Mouse (Mus musculus): ENCODE data around the gene Eml3. TPM values are rescaled to one million over a fixed set of nuclear protein-coding genes. Genes with fewer than 3 reads are reported as not detected.

Gene Eml3
- total RNA-seq, 2 experiments from 2014 or later = 11.5 to 11.7 TPM

- DNase-seq (ENCODE audit: low spot score in 2 of 2) = no peak
- no peak for TF ChIP-seq CTCF (conservative IDR thresholded peaks at IDR 0.05)
- Histone ChIP-seq H3K27ac (peak overlapping the region; percentile 85), H3K4me3 (no peak overlapping the region)
Observed at GRCm38 (mm10) chr19:8927891-8928525, 1.3 kb upstream of the Eml3 start.

GRCm38 (mm10) chr19:8928689-8929223 is 596 bp upstream of the Eml3 start:
- peak overlapping the region; percentile 85 for H3K27ac ChIP-seq
- no peak for TF ChIP-seq CTCF (conservative IDR thresholded peaks at IDR 0.05)

GRCm38 (mm10) chr19:8930117-8930516 is 765 bp downstream of the Eml3 start:
- DNase-seq (ENCODE audit: low spot score in 2 of 2) = no peak
- TF ChIP-seq CTCF (conservative IDR thresholded peaks at IDR 0.05) = no peak
- Histone ChIP-seq H3K27ac (peak overlapping the region; percentile 85), H3K4me3 (peak overlapping the region; percentile 68)

More at GRCm38 (mm10) chr19:8928689-8929223, 596 bp upstream of the Eml3 start:
- no peak for DNase-seq (ENCODE audit: low spot score in 2 of 2)
- peak overlapping the region; percentile 68 for H3K4me3 ChIP-seq

- DNase-seq (ENCODE audit: low spot score in 2 of 2) = no peak
- no peak overlapping the region for H3K27ac ChIP-seq
Observed at GRCm38 (mm10) chr19:8930771-8931170, 1.4 kb downstream of the Eml3 start.

GRCm38 (mm10) chr19:8936736-8937135 is 7.4 kb downstream of the Eml3 start:
- no peak for TF ChIP-seq CTCF (conservative IDR thresholded peaks at IDR 0.05)

More at GRCm38 (mm10) chr19:8930771-8931170, 1.4 kb downstream of the Eml3 start:
- no peak for TF ChIP-seq CTCF (conservative IDR thresholded peaks at IDR 0.05)
- H3K4me3 ChIP-seq = no peak overlapping the region

GRCm38 (mm10) chr19:8940526-8941133 is 11.3 kb downstream of the Eml3 start:
- H3K4me3 ChIP-seq = no peak overlapping the region
- no peak for DNase-seq (ENCODE audit: low spot score in 2 of 2)
- H3K27ac ChIP-seq = no peak overlapping the region; the same call in 1 of the 2 replicates
- TF ChIP-seq CTCF (conservative IDR thresholded peaks at IDR 0.05) = no peak

More at GRCm38 (mm10) chr19:8936736-8937135, 7.4 kb downstream of the Eml3 start:
- H3K27ac ChIP-seq = no peak overlapping the region
- H3K4me3 ChIP-seq = no peak overlapping the region
- no peak for DNase-seq (ENCODE audit: low spot score in 2 of 2)

GRCm38 (mm10) chr19:8941136-8941514 is 11.8 kb downstream of the Eml3 start:
- H3K27ac ChIP-seq = peak overlapping the region; percentile 97
- H3K4me3 ChIP-seq = peak overlapping the region; percentile 89
- no peak for TF ChIP-seq CTCF (conservative IDR thresholded peaks at IDR 0.05)
- DNase-seq (ENCODE audit: low spot score in 2 of 2) = no peak

- TF ChIP-seq CTCF (conservative IDR thresholded peaks at IDR 0.05) = peak; percentile 37; the same call in 1 of the 2 replicates
- DNase-seq (ENCODE audit: low spot score in 2 of 2) = peak; percentile 93 to 95
- Histone ChIP-seq H3K4me3 (peak within 1 kb of the TSS; percentile 89), H3K27ac (peak within 1 kb of the TSS; percentile 97)
Observed at GRCm38 (mm10) chr19:8941515-8942217, 12.3 kb downstream of the Eml3 start, which contains the start of gene Mta2. TSS of gene Mta2 (plus strand) at chr19:8941875.

GRCm38 (mm10) chr19:8942276-8942964 is 13.1 kb downstream of the Eml3 start:
- peak overlapping the region; percentile 89 for H3K4me3 ChIP-seq
- no peak for TF ChIP-seq CTCF (conservative IDR thresholded peaks at IDR 0.05)
- peak overlapping the region; percentile 97 for H3K27ac ChIP-seq
- DNase-seq (ENCODE audit: low spot score in 2 of 2) = peak in 1 of 2 experiments; percentile 46

- no peak for TF ChIP-seq CTCF (conservative IDR thresholded peaks at IDR 0.05)
- peak overlapping the region; percentile 89 for H3K4me3 ChIP-seq
- no peak for DNase-seq (ENCODE audit: low spot score in 2 of 2)
- H3K27ac ChIP-seq = no peak overlapping the region
Observed at GRCm38 (mm10) chr19:8943047-8943446, 13.7 kb downstream of the Eml3 start.

- TF ChIP-seq CTCF (conservative IDR thresholded peaks at IDR 0.05) = no peak
- Histone ChIP-seq H3K4me3 (no peak overlapping the region; the same call in 1 of the 2 replicates), H3K27ac (no peak overlapping the region)
- DNase-seq (ENCODE audit: low spot score in 2 of 2) = no peak
Observed at GRCm38 (mm10) chr19:8944062-8944461, 14.7 kb downstream of the Eml3 start.

GRCm38 (mm10) chr19:8944750-8945149 is 15.4 kb downstream of the Eml3 start:
- Histone ChIP-seq H3K27ac (0 out of 2 replicates have a peak overlapping the region, but pooled peaks have one; percentile 8), H3K4me3 (peak overlapping the region; percentile 13)

More at GRCm38 (mm10) chr19:8944750-8945149, 15.4 kb downstream of the Eml3 start:
- no peak for DNase-seq (ENCODE audit: low spot score in 2 of 2)
- TF ChIP-seq CTCF (conservative IDR thresholded peaks at IDR 0.05) = no peak

Data from layer of hippocampus, adult 2 months (tissue).